Mouse (Mus musculus) embryo, embryonic 11 days (tissue): Measurements from ENCODE around the gene Pla2g4e.
A peak's percentile ranks its signal among the peaks of the same experiment; 100 is the strongest.
"Not testable (repeated sequence)": the region's sequence is repeated elsewhere in the genome, so short reads cannot be mapped to it uniquely, and the experiment has no call there.

Experiments used
- DNase-seq: peaks from one replicate; pipeline ENCODE4 v3.0.0-alpha.2; 2015

Gene Pla2g4e

GRCm38 (mm10) chr2:120244679-120245420 is at the start of gene Pla2g4e:
Pla2g4e (minus strand) TSS chr2:120245335.
- DNase-seq: peak; percentile 59

GRCm38 (mm10) chr2:120291471-120292078 is 46.4 kb upstream of the Pla2g4e start:
- DNase-seq: no peak

- DNase-seq: no peak
Measured at GRCm38 (mm10) chr2:120288995-120289394, 43.9 kb upstream of the Pla2g4e start, which contains the start of gene Pla2g4d. Pla2g4d (minus strand) TSS chr2:120289197.

GRCm38 (mm10) chr2:120288401-120288800 is 43.3 kb upstream of the Pla2g4e start:
- DNase-seq: no peak

- DNase-seq: no peak
Measured at GRCm38 (mm10) chr2:120285639-120286038, 40.5 kb upstream of the Pla2g4e start.

- DNase-seq: no peak
Measured at GRCm38 (mm10) chr2:120284705-120285104, 39.6 kb upstream of the Pla2g4e start.

GRCm38 (mm10) chr2:120284094-120284493 is 39.0 kb upstream of the Pla2g4e start:
- no peak for DNase-seq

GRCm38 (mm10) chr2:120283550-120283949 is 38.4 kb upstream of the Pla2g4e start:
- no peak for DNase-seq

- DNase-seq: no peak
Measured at GRCm38 (mm10) chr2:120281221-120281620, 36.1 kb upstream of the Pla2g4e start.

- peak; percentile 68 for DNase-seq
Measured at GRCm38 (mm10) chr2:120279961-120280360, 34.8 kb upstream of the Pla2g4e start.

- no peak for DNase-seq
Measured at GRCm38 (mm10) chr2:120276951-120277350, 31.8 kb upstream of the Pla2g4e start.

- peak; percentile 57 for DNase-seq
Measured at GRCm38 (mm10) chr2:120268635-120269034, 23.5 kb upstream of the Pla2g4e start.

GRCm38 (mm10) chr2:120265523-120265922 is 20.4 kb upstream of the Pla2g4e start:
- DNase-seq: peak; percentile 46

GRCm38 (mm10) chr2:120264858-120265257 is 19.7 kb upstream of the Pla2g4e start:
- peak; percentile 18 for DNase-seq

GRCm38 (mm10) chr2:120262876-120263275 is 17.7 kb upstream of the Pla2g4e start:
- no peak for DNase-seq

GRCm38 (mm10) chr2:120261346-120261745 is 16.2 kb upstream of the Pla2g4e start:
- no peak for DNase-seq

GRCm38 (mm10) chr2:120256259-120256658 is 11.1 kb upstream of the Pla2g4e start:
- no peak for DNase-seq

- DNase-seq: no peak
Measured at GRCm38 (mm10) chr2:120252644-120253043, 7.5 kb upstream of the Pla2g4e start.

GRCm38 (mm10) chr2:120245421-120246016 is 384 bp upstream of the Pla2g4e start:
- DNase-seq: peak; percentile 58

- DNase-seq: no peak
Measured at GRCm38 (mm10) chr2:120243995-120244394, 1.1 kb downstream of the Pla2g4e start.

GRCm38 (mm10) chr2:120242791-120243467 is 2.2 kb downstream of the Pla2g4e start:
- DNase-seq: no peak

GRCm38 (mm10) chr2:120238733-120239132 is 6.4 kb downstream of the Pla2g4e start:
- not testable (repeated sequence) for DNase-seq

GRCm38 (mm10) chr2:120237784-120238183 is 7.4 kb downstream of the Pla2g4e start:
- no peak for DNase-seq
